Mouse (Mus musculus): ENCODE results near the gene Ttc39a. TPM values are rescaled to one million over a fixed set of nuclear protein-coding genes. Genes with fewer than 3 reads are reported as not detected.

Ttc39a gene
- total and polyA plus RNA-seq, 3 experiments: 0.30 to 0.64 (median 0.32) TPM

DNA sequence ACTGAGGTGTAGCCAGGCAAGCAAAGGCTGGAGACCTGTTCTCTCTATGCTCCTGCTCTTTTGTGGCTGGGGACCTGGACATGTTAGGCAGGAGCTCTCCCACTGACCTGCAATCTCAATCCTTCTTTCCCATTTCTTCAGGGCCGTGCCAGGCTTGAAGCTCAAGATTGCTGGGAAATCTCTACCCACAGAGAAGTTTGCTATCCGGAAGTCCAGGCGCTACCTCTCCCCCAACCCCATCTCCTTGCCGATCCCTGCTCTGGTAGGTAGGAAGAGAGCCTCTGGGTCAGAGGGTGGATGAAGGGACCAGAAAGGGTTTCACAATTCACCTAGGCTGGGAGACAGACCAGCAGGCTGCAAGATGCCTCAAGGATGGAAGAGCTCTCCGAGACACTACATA lies 34.0 kb downstream of the Ttc39a start:
- Histone ChIP-seq H3K9me3 (replicated peaks; ENCODE audit: low read length) (no peaks in the 10 kb centered on the region), H3K27me3 (replicated peaks) (no peaks in the 10 kb centered on the region), H3K9ac (ENCODE audit: insufficient read depth, low read depth) (no peak overlapping the region), H3K4me1 (ENCODE audit: control insufficient read depth in 1 of 2, insufficient read depth in 2 of 2) (peaks cover 0 to 9% of the 10 kb centered on the region in 2 experiments; a peak in 2 of 4 replicates), H3K4me2 (ENCODE audit: insufficient read depth, low read depth, poor library complexity, severe bottlenecking) (no peak overlapping the region), H3K36me3 (replicated peaks in 1 of 2; ENCODE audit: control insufficient read depth in 1 of 2, insufficient read depth in 1 of 2, low read length in 1 of 2) (peaks cover 3 to 47% of the 10 kb centered on the region in 2 experiments), H3K27ac (ENCODE audit: insufficient read depth, low read depth) (no peak overlapping the region), H3K4me3 (replicated peaks in 1 of 3; ENCODE audit: low read depth in 2 of 3, low read length in 2 of 3, poor library complexity in 1 of 3) (no peak overlapping the region), H3K79me2 (replicated peaks; ENCODE audit: control insufficient read depth, extremely low read depth, insufficient read depth, poor library complexity, severe bottlenecking) (no peaks in the 10 kb centered on the region)
- in situ Hi-C loops (cut with MboI; ENCODE audit: low pct_ligation_motif_present, low pct_unique_long_range_greater_than_20kb, low sequenced_read_pairs) (no loop called here), dilution Hi-C loops (cut with MboI; ENCODE audit: extremely low pct_ligation_motif_present, extremely low pct_unique_long_range_greater_than_20kb, low sequenced_read_pairs) (no loop called here)
- TF ChIP-seq POLR2AphosphoS2 (IDR thresholded peaks at IDR 0.05; ENCODE audit: low read depth, low read length) (no peak), CHD2 (IDR thresholded peaks at IDR 0.05; ENCODE audit: low read length) (no peak), MAX (IDR thresholded peaks at IDR 0.05; ENCODE audit: low read length) (no peak), CHD1 (IDR thresholded peaks at IDR 0.05; ENCODE audit: low read depth, low read length) (no peak), MXI1 (IDR thresholded peaks at IDR 0.05; ENCODE audit: low read depth, low read length) (no peak), UBTF (IDR thresholded peaks at IDR 0.05; ENCODE audit: low read depth, low read length) (no peak), RAD21 (IDR thresholded peaks at IDR 0.05; ENCODE audit: low read depth, low read length) (no peak), USF2 (conservative IDR thresholded peaks at IDR 0.05; ENCODE audit: low read depth, low read length) (no peak), EP300 (IDR thresholded peaks at IDR 0.05; ENCODE audit: low read length) (no peak), MAZ (IDR thresholded peaks at IDR 0.05; ENCODE audit: low read depth, low read length) (no peak), MEF2A (IDR thresholded peaks at IDR 0.05; ENCODE audit: borderline replicate concordance, low read depth, low read length) (no peak), POLR2A (IDR thresholded peaks at IDR 0.05; ENCODE audit: low read depth, low read length) (no peak), TBP (conservative IDR thresholded peaks at IDR 0.05; ENCODE audit: low read depth, low read length) (no peak), ZMIZ1 (IDR thresholded peaks at IDR 0.05; ENCODE audit: low read depth, low read length) (no peak), NELFE (IDR thresholded peaks at IDR 0.05; ENCODE audit: low read depth, low read length) (no peak), CTCF (conservative IDR thresholded peaks at IDR 0.05 in 1 of 2, IDR thresholded peaks at IDR 0.05 in 1 of 2; ENCODE audit: low read depth in 2 of 2, low read length in 2 of 2) (no peak)
- no peak for DNase-seq (ENCODE audit: extremely low read depth)

DNA sequence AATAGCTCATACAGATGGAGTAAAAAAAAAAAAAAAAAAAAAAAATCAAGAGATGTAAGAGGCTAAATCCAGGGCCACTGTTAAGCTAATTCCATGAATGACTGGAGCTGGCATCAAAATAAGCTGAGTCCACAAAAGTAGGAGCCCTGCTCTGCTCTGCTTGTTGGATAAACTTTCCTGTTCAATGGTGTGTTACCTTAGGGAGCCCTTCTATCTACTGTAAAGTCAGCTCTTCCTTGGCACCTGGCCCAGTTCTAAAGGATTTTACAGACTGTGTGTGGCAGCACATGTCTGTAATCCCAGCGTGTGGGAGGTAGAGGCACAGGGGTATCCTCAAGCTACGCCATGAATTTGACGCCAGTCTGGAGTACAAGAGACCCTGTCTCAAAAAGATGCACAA lies 34.6 kb downstream of the Ttc39a start:
- no peaks in the 10 kb centered on the region for H3K9me3 ChIP-seq (replicated peaks; ENCODE audit: low read length)
- no peak overlapping the region for H3K4me2 ChIP-seq (ENCODE audit: insufficient read depth, low read depth, poor library complexity, severe bottlenecking)
- dilution Hi-C loops (cut with MboI; ENCODE audit: extremely low pct_ligation_motif_present, extremely low pct_unique_long_range_greater_than_20kb, low sequenced_read_pairs): no loop called here
- peaks cover 0 to 12% of the 10 kb centered on the region in 2 experiments; a peak in 2 of 4 replicates for H3K4me1 ChIP-seq (ENCODE audit: control insufficient read depth in 1 of 2, insufficient read depth in 2 of 2)
- no peak overlapping the region for H3K4me3 ChIP-seq (replicated peaks in 1 of 3; ENCODE audit: low read depth in 2 of 3, low read length in 2 of 3, poor library complexity in 1 of 3)
- H3K36me3 ChIP-seq (replicated peaks in 1 of 2; ENCODE audit: control insufficient read depth in 1 of 2, insufficient read depth in 1 of 2, low read length in 1 of 2): peaks cover 3 to 52% of the 10 kb centered on the region in 2 experiments
- H3K9ac ChIP-seq (ENCODE audit: insufficient read depth, low read depth): no peak overlapping the region
- no peak overlapping the region for H3K27ac ChIP-seq (ENCODE audit: insufficient read depth, low read depth)
- in situ Hi-C loops (cut with MboI; ENCODE audit: low pct_ligation_motif_present, low pct_unique_long_range_greater_than_20kb, low sequenced_read_pairs): no loop called here
- no peaks in the 10 kb centered on the region for H3K27me3 ChIP-seq (replicated peaks)
- TF ChIP-seq BHLHE40 (IDR thresholded peaks at IDR 0.05; ENCODE audit: low read depth, low read length): no peak
- no peak for TF ChIP-seq MAZ (IDR thresholded peaks at IDR 0.05; ENCODE audit: low read depth, low read length)
- TF ChIP-seq GABPA (IDR thresholded peaks at IDR 0.05; ENCODE audit: insufficient replicate concordance, low read depth, low read length): no peak
- TF ChIP-seq EP300 (IDR thresholded peaks at IDR 0.05; ENCODE audit: low read length): no peak
- H3K79me2 ChIP-seq (replicated peaks; ENCODE audit: control insufficient read depth, extremely low read depth, insufficient read depth, poor library complexity, severe bottlenecking): no peaks in the 10 kb centered on the region
- DNase-seq (ENCODE audit: extremely low read depth): no peak

All from CH12.LX (cell line).